Mouse (Mus musculus) retina, postnatal 7 days (tissue): ENCODE measurements at regions not wholly inside any gene's neighbourhood (a gene's known extent, or its start where the extent isn't known, plus 50 kb on each side); places are given as distances from the start of the nearest gene placed in this dataset.
"Not testable (repeated sequence)": the region's sequence is repeated elsewhere in the genome, so short reads cannot be mapped to it uniquely, and the experiment has no call there.

ENCODE experiments used
- DNase-seq: peaks from one replicate; pipeline ENCODE4 v3.0.0-alpha.2; 2012; ENCODE audit warnings: low read depth, low spot score

DNA sequence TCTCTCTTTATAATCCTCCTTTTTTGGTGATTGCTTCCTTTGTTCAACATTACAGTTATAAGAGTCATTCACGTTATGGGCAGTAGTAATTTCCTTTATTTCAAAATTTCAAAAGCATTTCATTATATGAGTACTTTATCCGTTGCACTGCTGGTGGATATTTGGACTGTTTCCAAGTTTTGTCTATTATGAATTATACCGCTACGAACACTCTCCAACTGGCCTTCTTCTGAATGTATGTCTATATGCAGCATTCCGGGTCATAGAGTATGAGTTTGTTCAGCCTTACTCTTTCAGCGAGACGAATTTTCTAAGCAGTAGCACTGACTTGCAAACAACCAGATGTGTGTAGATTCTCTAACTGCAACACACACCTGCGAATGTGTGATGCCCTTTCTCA, 57.8 kb downstream of the Dusp6 start:
- DNase-seq: no peak

DNA sequence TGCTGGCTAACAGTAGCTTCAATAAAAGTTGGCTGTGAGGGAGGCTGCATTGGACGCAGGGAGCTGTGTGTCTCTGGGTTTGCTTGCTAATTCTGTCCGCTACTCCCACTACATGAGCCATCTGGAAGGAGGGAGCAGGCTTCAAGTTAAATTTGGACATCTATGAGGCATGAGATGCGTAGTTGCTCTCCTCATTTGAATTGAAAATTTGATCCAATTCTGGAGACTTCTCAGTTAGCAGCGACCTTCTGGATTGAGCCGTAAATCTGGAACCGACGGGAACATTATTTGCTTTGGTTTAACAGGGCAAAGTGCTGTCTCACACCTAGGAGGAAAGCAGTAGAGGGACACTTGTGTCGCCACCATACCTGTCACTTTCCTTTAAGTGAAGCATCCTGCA, 60.3 kb downstream of the Dusp6 start:
- no peak for DNase-seq

DNA sequence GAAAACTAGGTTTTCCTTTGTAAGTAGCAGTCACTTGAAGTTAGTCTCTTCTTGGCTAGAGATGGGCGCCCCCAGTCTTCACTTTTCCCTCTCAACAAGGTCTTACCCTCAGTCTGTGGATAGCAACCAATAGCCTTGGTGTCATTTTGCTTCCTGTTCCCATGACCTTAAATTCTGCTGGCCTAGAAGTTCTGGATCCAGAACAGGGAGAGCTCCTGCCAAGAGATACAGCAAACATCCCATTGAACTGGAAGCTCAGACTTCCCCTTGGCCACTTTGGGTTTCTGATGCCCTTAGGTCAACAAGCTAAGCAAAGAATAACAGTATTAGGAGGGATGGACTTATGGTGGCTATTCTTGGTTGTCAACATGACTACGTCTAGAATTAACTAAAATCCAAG, 64.5 kb downstream of the Dusp6 start:
- no peak for DNase-seq

DNA sequence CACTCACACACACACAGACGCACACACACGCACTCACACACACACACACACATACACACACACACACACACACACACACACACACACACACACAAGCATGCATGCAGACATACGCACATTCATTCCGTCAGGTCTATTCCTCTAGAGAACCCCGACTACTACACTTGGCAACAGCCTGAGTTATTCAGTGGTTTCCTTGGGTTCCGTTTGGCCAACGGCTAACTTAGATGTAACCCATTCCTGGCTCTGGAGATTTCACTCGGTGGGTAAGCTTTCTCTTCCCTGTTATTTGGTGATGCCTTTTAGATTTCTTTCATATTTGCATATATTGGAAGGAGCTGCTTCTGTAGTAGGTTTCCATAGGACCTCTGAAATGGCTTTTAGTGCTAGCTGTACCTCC, 65.5 kb downstream of the Dusp6 start:
- DNase-seq: no peak

DNA sequence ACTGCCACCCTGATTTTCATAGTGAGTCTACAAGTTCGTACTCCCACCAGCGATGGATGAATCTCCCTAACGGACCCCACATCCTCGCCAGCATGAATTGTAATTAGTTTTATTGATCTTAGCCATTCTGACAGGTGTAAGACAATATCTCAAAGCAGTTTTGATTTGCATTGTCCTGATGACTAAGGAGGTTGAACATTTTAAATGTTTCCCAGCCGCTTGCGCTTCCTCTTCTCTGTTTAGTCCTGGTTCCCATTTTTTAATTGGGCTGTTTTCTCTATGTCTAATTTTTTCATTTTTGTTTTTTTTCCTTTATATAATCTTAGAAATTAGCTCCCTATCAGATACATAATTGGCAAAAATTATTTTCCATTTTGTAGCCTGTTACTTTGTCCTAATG, 66.4 kb downstream of the Dusp6 start:
- DNase-seq: no peak

DNA sequence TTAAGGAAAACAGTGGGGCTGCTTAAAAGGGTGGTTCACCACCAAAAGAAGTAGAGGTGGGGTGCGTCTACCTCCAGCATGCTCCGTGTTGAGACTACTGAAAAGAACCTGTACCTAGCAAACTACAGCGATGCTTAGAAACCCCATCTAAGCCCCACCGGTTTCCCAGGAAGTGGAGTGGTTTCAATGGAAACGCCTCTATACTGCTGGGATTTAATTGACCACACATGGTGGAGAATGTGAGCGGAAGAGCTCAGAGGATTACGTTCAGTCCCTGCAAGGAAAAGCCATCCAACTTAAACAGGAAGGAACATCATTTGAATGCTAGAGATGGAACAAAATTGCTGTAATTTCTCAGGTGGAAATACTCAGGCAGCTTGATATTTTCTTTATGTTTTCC, 67.5 kb downstream of the Dusp6 start:
- no peak for DNase-seq

DNA sequence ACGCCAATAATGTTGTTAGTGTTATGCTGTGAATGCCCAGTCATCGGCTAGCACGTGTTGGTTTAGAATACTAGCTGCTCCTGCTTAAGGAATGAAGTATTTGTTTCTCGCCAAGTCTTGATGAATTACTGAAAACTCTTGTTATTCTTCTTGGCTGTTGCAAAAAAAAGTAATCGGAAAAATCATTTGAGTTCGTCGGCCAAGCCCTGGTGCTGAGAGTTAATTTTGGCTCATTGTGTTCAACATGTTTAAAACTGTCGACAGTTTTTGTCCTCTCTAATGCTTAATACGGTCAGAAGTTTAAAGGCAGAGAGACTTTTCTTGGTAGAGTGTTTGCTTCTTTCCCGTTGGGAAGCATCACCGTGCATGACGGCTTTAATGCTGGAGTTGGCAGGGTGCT, 68.8 kb downstream of the Dusp6 start:
- no peak for DNase-seq

DNA sequence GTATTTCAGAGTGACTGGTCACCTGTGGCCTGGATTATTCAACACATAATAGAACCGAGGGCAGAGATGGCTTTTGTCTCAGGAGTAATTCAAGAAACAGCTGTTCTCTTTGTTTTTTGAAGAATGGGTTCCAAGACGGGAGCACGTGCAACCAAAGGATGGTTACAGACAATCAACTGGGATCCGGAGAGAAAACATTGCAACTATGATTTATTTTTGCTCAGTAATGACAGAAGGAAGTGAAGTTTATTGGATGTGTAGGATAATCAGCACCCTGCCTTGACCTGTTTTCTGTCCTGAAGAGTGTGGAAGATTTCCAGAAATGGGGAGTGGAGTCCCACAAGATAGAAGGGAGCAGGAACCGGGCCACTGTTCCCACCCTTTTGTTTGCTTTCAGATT, 70.8 kb downstream of the Dusp6 start:
- no peak for DNase-seq

DNA sequence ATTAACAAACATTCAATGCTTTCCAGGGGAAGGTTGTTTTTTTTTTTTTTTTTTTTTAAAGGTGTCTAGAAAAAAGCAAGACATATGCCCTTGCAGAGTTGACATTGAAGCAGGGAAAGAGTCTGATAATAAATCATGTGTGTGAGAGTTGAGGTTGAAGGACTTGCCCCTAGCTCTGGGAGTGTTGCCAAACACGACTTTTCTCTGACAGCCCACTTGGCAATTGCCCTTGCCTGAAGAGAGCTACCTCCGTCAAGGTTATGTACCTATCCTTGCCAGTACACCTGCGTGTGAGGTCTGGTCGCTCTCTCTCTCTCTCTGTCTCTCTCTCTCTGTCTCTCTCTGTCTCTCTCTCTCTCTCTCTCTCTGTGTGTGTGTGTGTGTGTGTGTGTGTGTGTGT, 73.1 kb downstream of the Dusp6 start:
- DNase-seq: no peak

DNA sequence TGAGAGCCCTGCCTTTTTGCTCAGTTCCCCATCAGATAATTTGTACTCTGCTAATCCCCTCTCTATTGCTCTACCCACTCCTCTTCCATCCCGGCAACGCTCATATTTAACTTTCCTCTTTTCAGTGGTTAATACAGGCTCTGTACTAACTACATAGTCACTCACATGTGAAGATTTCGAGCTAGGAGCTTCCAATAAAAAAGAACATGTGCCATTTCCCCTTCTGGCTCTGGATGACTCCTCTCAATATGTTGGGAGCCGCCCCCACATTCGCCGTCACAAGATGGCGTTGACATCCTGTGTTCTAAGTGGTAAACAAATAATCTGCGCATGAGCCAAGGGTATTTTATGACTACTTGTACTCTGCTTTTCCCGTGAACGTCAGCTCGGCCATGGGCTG, 75.8 kb downstream of the Dusp6 start:
- not testable (repeated sequence) for DNase-seq

DNA sequence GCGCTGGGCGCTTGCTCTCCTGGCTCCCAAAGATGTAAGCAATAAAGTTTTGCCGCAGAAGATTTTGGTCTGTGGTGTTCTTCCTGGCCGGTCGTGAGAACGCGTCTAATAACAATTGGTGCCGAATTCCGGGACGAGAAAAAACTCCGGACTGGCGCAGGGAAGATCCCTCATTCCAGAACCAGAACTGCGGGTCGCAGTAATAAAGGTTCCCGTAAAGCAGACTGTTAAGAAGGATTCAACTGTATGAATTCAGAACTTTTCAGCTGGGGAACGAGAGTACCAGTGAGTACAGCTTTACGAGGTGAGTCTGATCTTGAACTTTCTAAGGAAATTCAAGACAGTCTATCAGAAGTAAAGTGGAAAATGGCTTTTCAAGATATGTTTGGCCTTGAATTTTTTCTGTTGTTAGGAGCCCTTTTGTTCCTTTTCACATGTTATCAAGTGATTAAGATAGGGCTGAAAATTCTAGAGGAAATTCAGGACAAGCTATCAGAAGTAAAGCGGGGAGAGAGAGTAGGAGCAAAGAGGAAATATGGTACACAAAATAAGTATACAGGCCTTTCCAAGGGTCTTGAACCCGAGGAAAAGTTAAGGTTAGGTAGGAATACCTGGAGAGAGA, 76.4 kb downstream of the Dusp6 start:
- DNase-seq: not testable (repeated sequence)

DNA sequence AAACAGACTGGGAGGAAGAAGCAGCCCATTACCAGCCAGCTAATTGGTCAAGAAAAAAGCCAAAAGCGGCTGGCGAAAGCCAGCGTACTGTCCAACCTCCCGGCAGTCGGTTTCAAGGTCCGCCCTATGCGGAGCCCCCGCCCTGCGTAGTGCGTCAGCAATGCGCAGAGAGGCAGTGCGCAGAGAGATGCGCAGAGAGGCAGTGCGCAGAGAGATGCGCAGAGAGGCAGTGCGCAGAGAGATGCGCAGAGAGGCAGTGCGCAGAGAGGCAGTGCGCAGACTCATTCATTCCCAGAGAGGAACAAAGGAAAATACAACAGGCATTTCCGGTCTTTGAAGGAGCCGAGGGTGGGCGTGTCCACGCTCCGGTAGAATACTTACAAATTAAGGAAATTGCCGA, 77.0 kb downstream of the Dusp6 start:
- DNase-seq: not testable (repeated sequence)

DNA sequence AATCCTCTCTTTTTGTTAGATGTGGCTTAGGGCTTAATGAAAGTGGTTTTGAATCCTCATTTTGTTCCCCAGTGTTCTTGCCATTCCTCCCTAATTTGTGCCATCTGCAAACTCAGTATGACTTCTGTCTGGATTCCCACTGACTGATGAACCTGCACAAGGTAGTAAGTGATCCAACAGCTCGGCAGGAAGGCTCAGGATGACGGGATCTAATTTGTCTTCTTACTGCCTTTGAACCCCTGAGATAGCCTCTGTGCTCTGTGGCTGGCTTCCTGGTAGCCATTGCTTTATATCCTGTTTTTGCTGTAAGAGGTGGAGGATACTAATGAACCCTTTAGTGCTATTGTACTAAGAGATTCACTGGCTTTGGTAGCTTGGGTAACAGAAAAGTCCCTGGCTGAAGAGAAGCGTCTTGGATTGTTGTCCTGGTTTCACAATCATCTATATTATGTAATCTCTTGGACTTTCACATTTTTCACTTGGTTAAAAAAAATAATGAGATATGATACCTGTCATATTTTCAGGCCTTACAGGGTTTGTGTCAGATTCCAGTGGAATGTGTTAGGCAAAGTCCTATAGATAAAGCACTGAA, 86.2 kb downstream of the Dusp6 start:
- no peak for DNase-seq

DNA sequence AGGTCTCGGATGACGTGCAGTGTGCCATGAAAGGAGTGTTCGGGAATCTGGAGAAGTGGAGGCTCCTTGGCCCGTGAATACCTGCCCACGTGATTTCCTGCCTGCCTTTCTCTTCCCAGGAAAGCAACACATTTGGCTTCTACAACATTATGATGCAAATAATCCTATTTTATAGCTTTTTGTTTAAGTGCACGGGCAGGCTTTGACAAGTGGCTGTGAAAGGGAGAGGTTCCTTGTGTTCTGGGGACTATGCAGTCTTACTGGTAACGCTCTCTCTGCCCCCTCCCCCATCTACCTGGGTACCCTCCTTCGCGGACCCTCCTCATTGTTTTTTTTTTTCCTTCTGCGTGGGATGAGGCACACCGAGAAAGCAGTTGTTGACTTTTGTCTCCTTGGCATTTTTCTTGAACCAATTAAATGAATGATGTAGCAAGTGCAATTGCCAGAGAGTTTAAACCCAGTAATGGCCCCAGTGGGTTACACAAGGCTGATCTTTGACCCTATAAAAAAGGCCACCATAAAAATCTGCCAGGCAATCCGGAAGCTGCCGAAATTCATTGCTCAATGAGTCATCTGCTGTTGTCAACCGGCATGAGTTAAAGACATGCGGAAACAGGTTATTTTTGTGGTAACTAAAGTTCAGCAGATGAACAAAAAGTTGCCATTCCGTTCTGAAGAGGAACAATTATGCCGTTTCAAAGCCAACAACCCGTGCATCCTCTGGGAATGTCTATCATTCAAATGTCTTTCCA, 90.7 kb downstream of the Dusp6 start:
- DNase-seq: no peak

DNA sequence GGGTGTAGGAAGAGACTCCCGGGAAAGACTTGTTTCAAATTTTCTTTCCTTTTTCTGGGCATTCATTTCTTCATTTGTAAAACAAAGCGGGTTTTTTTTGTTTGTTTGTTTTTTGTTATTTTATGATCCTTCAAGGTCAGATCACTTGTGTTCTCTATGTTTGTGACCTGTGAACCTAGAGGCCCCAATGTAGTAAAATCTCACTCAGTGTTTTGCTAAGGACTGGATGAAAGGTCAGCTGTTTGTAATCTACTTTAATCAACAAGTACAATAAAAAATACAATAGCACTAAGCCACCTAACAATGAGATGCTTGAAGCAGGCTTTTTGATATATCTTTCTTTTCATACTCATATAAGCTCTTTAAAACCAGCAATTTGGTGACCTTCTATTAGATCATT, 91.3 kb downstream of the Dusp6 start:
- no peak for DNase-seq

DNA sequence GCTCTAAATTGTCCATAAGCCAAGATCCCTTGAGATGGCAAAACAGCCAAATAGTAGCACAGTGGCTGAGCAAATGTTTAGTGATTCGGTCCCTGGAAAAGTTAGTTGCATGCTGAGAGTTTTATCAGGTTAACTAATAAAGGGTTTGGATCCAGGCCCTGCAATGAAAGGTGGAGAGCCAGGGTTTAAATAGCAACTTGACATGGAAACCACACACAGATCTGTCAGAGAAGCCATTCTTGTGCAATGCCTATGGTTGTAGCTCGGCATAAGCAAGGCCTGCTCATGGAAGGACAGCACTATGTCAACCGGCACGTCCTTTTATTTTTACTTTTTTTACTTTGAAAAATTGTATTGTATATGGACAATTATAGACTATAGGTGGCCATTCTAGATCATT, 92.3 kb downstream of the Dusp6 start:
- no peak for DNase-seq

DNA sequence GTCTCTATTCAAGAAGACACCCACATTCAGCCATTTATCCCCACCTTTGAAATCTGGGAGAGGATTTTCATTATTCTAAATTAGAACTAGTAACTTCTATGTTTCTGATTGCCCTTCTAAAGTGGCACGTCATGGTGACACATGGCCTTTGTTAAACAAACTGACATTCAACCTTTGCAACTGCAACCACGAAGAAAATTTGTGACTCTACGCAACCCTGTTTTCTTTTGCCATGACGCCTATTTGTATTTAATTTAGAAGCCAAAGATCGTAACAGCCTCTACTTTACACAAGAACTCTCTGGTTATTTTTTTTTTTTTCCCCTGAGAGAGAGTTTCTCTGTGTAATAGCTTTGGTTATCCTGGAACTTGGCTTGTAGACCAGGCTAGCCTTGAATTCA, 93.2 kb downstream of the Dusp6 start:
- no peak for DNase-seq

DNA sequence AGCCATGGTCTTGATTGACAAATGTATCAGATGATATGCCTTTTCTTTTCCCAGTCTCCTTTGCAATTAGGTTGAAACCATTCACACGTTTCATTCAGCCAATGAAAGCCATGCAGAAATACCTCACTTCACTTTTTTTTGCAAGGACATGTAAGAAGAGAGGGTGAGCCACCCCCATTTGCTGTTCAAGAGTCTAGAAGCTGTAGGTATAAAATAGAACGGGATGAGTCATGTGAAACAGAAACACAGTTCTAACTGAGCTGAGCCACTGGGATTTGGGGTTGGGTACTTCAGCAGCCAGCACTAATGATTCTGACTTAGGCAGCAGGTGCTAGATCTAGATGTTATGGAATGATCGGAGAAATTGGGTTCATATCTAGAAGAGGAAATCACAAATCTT, 93.9 kb downstream of the Dusp6 start:
- no peak for DNase-seq

DNA sequence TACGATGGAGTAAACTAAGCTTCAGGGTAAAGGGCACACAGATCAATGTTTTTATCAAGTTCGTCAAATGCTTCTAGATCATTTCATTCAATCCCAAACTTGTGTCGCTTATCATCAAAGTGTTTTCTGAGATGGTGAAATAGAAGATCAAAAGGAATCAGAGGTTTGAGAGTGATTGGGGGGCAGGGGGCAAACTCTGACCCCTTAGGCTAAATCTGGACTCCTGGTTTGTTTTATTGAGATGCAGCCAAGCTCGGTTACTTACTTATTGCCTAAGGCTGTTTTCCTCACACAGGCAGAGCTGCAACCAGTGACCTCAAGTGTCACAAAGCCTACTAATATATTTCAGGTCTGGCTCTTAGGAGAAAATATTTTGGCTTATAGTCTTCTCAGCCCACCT, 94.3 kb downstream of the Dusp6 start:
- no peak for DNase-seq

DNA sequence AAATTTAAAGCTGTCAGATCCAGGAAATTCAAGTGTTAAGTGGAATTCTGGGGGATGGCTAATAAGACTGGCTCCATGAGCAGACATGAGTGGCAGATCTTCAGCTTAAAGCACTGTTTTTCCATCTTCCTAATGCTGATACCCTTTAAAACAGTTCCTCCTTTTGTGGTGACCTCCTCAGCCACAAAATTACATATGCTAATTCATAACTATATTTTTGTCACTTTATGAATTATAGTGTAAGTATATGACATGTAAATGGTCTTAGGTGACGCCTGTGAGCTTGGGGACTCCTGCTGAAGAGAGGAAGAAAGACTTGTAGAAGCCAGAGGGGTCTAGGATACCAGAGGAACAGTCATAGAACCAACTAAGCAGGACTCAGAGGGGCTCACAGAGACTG, 95.2 kb downstream of the Dusp6 start:
- DNase-seq: no peak

DNA sequence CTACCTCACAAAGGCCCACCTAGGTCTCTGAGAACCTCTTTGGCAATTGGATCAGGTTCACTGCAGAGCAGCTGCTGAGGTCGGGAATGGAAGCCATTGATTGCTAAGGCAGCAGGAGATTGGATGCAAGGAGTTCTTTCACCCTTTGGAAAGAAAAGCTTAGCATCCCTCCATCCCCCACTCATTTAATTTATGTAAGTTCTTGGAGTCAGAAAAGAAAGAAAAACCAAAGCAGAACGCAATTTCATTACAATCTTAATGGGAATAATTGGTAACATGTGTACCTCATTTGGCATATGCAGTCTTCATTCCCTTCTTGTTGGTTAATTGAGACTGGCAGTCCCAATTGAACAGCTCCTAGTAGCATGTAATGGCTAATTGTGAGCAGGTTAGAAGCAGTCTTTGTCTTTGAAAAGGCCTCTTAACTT, 96.4 kb downstream of the Dusp6 start:
- DNase-seq: no peak

DNA sequence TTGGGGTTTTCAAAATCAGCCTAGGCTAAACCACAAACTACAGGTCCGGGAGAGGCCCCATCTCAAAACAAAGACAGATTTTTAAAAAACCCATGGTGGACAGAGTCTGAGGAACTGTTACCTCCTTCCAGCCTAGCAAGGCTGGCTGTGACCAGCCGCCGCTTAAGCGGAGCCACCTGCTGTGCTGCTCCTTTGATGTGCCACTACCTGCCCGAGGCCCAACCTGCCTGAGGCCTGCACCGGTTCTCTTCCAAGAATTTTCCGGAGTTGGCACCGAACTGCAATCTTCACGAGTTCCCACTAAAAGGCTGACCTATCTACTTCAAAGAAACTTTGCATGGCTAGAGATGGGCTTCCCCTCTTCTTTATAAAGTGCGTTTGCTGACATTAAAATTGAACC, 97.6 kb downstream of the Dusp6 start:
- DNase-seq: not testable (repeated sequence)

DNA sequence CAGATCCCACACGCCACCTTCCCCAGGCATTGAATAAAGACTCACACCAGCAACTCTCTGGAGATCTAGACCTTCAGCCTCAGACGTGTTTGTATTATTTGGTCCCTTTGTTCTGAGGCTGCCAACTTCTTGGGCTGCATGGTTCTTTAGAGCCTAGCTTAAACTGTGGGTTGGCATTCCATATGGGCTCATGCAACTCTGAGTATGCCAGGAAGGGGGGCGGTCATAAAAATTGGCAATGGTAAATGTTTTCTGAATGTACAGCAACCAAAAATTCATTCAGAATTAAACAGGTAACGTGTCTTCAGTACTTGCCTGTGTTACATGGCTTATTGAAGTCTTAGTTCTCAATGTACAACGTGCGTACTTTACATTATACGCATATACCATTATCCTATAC, 103.1 kb downstream of the Dusp6 start:
- DNase-seq: no peak
